9 mouse cellular contexts compared by ENCODE assay signal in genomic region chr2:65189346-65189745, GRCm38 (mm10). TPM values are rescaled to one million over a fixed set of nuclear protein-coding genes. Genes with fewer than 3 reads are reported as not detected.
A peak's percentile ranks its signal among the peaks of the same experiment; 100 is the strongest.
DNase-seq lines count a peak whose midpoint lies in the region; ATAC-seq and TF ChIP-seq lines count a peak whose summit lies in the region.
"Had no signal": no experiment of that assay in that cellular context is flagged by ENCODE, and none has a peak within 500 bp of the region (broad histone marks: within the 10 kb centered on the region; RNA-seq: fewer than 3 reads in every experiment).

No protein-coding gene starts in this region.

- WGBS in intestine, embryonic 15.5 days = 39% methylated on average over 7 of the region's 7 CpGs
- WGBS in lung, embryonic 15.5 days = 36% methylated on average over 7 of the region's 7 CpGs
- WGBS in stomach, postnatal 0 days = 52% methylated on average over 7 of the region's 7 CpGs

- H3K27ac ChIP-seq in CH12.LX (ENCODE audit: insufficient read depth, low read depth) = peak overlapping the region; percentile 1; the same call in 1 of the 2 replicates
- 0 out of 2 replicates have a peak overlapping the region, but pooled peaks have one; percentile 14 for H3K27ac ChIP-seq in intestine, embryonic 15.5 days
- peak overlapping the region; percentile 63 for H3K27ac ChIP-seq in lung, embryonic 15.5 days
- H3K27ac ChIP-seq in stomach, postnatal 0 days (replicated peaks) = peak overlapping the region; percentile 24; the same call in 1 of the 2 replicates
- H3K27ac ChIP-seq: midbrain, embryonic 12.5 days had no signal

- DNase-seq in CH12.LX (ENCODE audit: extremely low read depth) = peak; percentile 79
- DNase-seq in forelimb bud, embryonic 11.5 days (ENCODE audit: low read depth, low spot score) = peak; percentile 24
- peak; percentile 27 for DNase-seq in stomach, postnatal 0 days (ENCODE audit: low spot score)
- no peak for DNase-seq in ovary, adult 18-20 months (ENCODE audit: low spot score)
- no peak for DNase-seq in cerebellum, postnatal 10 days
- DNase-seq in frontal cortex, postnatal 25 days (ENCODE audit: low spot score in 2 of 2) = no peak

- TF ChIP-seq RAD21 in CH12.LX (IDR thresholded peaks at IDR 0.05; ENCODE audit: low read depth, low read length) = no peak

- ATAC-seq in intestine, embryonic 15.5 days = peak; percentile 54
- peak; percentile 64; the same call in 1 of the 2 replicates for ATAC-seq in lung, embryonic 15.5 days (ENCODE audit: borderline replicate concordance, extremely low read depth, low FRiP score, low TSS enrichment)
- no peak for ATAC-seq in stomach, postnatal 0 days (ENCODE audit: low FRiP score, low TSS enrichment)

- TF ChIP-seq CTCF in CH12.LX (conservative IDR thresholded peaks at IDR 0.05 in 1 of 2, IDR thresholded peaks at IDR 0.05 in 1 of 2; ENCODE audit: low read depth in 2 of 2, low read length in 2 of 2) = no peak
- no peak for TF ChIP-seq CTCF in stomach, postnatal 0 days (IDR thresholded peaks at IDR 0.05; ENCODE audit: low read depth)

- H3K79me2 ChIP-seq in CH12.LX (replicated peaks; ENCODE audit: control insufficient read depth, extremely low read depth, insufficient read depth, poor library complexity, severe bottlenecking) = no peaks in the 10 kb centered on the region

- 0 out of 2 replicates have a peak, but pooled peaks have one; percentile 26 for TF ChIP-seq POLR2A in CH12.LX (IDR thresholded peaks at IDR 0.05; ENCODE audit: low read depth, low read length)

- H3K9me3 ChIP-seq in CH12.LX (replicated peaks; ENCODE audit: low read length) = no peaks in the 10 kb centered on the region
- no peaks in the 10 kb centered on the region for H3K9me3 ChIP-seq in intestine, embryonic 15.5 days
- no peaks in the 10 kb centered on the region for H3K9me3 ChIP-seq in lung, embryonic 15.5 days
- no peaks in the 10 kb centered on the region for H3K9me3 ChIP-seq in stomach, postnatal 0 days (ENCODE audit: control insufficient read depth, low read length)
- H3K9me3 ChIP-seq: midbrain, embryonic 12.5 days had no signal

- dilution Hi-C loops in CH12.LX (cut with MboI; ENCODE audit: extremely low pct_ligation_motif_present, extremely low pct_unique_long_range_greater_than_20kb, low sequenced_read_pairs) = no loop called here

- H3K4me1 ChIP-seq in CH12.LX (ENCODE audit: control insufficient read depth in 1 of 2, insufficient read depth in 2 of 2) = peaks cover 12 to 40% of the 10 kb centered on the region in 2 experiments
- H3K4me1 ChIP-seq in intestine, embryonic 15.5 days (replicated peaks) = peaks cover 15% of the 10 kb centered on the region
- H3K4me1 ChIP-seq in lung, embryonic 15.5 days = peaks cover 21% of the 10 kb centered on the region
- H3K4me1 ChIP-seq in stomach, postnatal 0 days (replicated peaks; ENCODE audit: control insufficient read depth, insufficient read depth) = peaks cover 2% of the 10 kb centered on the region
- H3K4me1 ChIP-seq: midbrain, embryonic 12.5 days had no signal

- TF ChIP-seq EP300 in CH12.LX (IDR thresholded peaks at IDR 0.05; ENCODE audit: low read length) = peak; percentile 32; the same call in 1 of the 2 replicates
- no peak for TF ChIP-seq EP300 in stomach, postnatal 0 days (optimal IDR thresholded peaks at IDR 0.05)

- no peak overlapping the region for H3K4me3 ChIP-seq in CH12.LX (replicated peaks in 1 of 3; ENCODE audit: low read depth in 2 of 3, low read length in 2 of 3, poor library complexity in 1 of 3)
- no peak overlapping the region for H3K4me3 ChIP-seq in intestine, embryonic 15.5 days (replicated peaks)
- no peak overlapping the region for H3K4me3 ChIP-seq in lung, embryonic 15.5 days
- no peak overlapping the region for H3K4me3 ChIP-seq in stomach, postnatal 0 days (ENCODE audit: low read depth, low read length)
- H3K4me3 ChIP-seq: midbrain, embryonic 12.5 days had no signal

- in situ Hi-C loops in CH12.LX (cut with MboI; ENCODE audit: low pct_ligation_motif_present, low pct_unique_long_range_greater_than_20kb, low sequenced_read_pairs) = no loop called here

- H3K36me3 ChIP-seq in CH12.LX (replicated peaks in 1 of 2; ENCODE audit: control insufficient read depth in 1 of 2, insufficient read depth in 1 of 2, low read length in 1 of 2) = no peaks in the 10 kb centered on the region
- no peaks in the 10 kb centered on the region for H3K36me3 ChIP-seq in intestine, embryonic 15.5 days
- H3K36me3 ChIP-seq in lung, embryonic 15.5 days = no peaks in the 10 kb centered on the region
- no peaks in the 10 kb centered on the region for H3K36me3 ChIP-seq in stomach, postnatal 0 days (ENCODE audit: control insufficient read depth, insufficient read depth, low read length)
- H3K36me3 ChIP-seq: midbrain, embryonic 12.5 days had no signal

- H3K27me3 ChIP-seq in CH12.LX (replicated peaks) = no peaks in the 10 kb centered on the region
- no peaks in the 10 kb centered on the region for H3K27me3 ChIP-seq in intestine, embryonic 15.5 days (replicated peaks)
- H3K27me3 ChIP-seq in lung, embryonic 15.5 days = no peaks in the 10 kb centered on the region
- H3K27me3 ChIP-seq in stomach, postnatal 0 days (ENCODE audit: control insufficient read depth, insufficient read depth, low read length) = no peaks in the 10 kb centered on the region

- 0 out of 2 replicates have a peak overlapping the region, but pooled peaks have one; percentile 13 for H3K9ac ChIP-seq in CH12.LX (ENCODE audit: insufficient read depth, low read depth)
- no peak overlapping the region for H3K9ac ChIP-seq in intestine, embryonic 15.5 days
- H3K9ac ChIP-seq in lung, embryonic 15.5 days = no peak overlapping the region
- no peak overlapping the region for H3K9ac ChIP-seq in stomach, postnatal 0 days (ENCODE audit: low read length)
- H3K9ac ChIP-seq: midbrain, embryonic 12.5 days had no signal

- peak overlapping the region; percentile 56 for H3K4me2 ChIP-seq in CH12.LX (ENCODE audit: insufficient read depth, low read depth, poor library complexity, severe bottlenecking)
- H3K4me2 ChIP-seq in intestine, embryonic 15.5 days (replicated peaks) = no peak overlapping the region
- H3K4me2 ChIP-seq in lung, embryonic 15.5 days = no peak overlapping the region
- H3K4me2 ChIP-seq in stomach, postnatal 0 days (replicated peaks; ENCODE audit: low read depth) = no peak overlapping the region
- H3K4me2 ChIP-seq: midbrain, embryonic 12.5 days had no signal

TF ChIP-seq in CH12.LX, 34 proteins besides CTCF, POLR2A, EP300 and RAD21:
- no peak for TF ChIP-seq NRF1 (IDR thresholded peaks at IDR 0.05; ENCODE audit: low read depth, low read length)
- peak; percentile 34; the same call in 1 of the 2 replicates for TF ChIP-seq HCFC1 (IDR thresholded peaks at IDR 0.05; ENCODE audit: low read depth, low read length)
- peak; percentile 55; the same call in 1 of the 2 replicates for TF ChIP-seq ELF1 (IDR thresholded peaks at IDR 0.05; ENCODE audit: low read depth, low read length)
- TF ChIP-seq BHLHE40 (IDR thresholded peaks at IDR 0.05; ENCODE audit: low read depth, low read length) = peak; percentile 60; the same call in 1 of the 2 replicates
- TF ChIP-seq SIN3A (IDR thresholded peaks at IDR 0.05; ENCODE audit: low read length) = peak; percentile 46; the same call in 1 of the 2 replicates
- TF ChIP-seq MAZ (IDR thresholded peaks at IDR 0.05; ENCODE audit: low read depth, low read length) = no peak
- TF ChIP-seq MAFK (IDR thresholded peaks at IDR 0.05; ENCODE audit: insufficient replicate concordance, low read length) = no peak
- TF ChIP-seq JUN (IDR thresholded peaks at IDR 0.05; ENCODE audit: insufficient read depth, low read depth, low read length) = no peak
- 0 out of 2 replicates have a peak, but pooled peaks have one; percentile 11 for TF ChIP-seq NELFE (IDR thresholded peaks at IDR 0.05; ENCODE audit: low read depth, low read length)
- TF ChIP-seq KAT2A (IDR thresholded peaks at IDR 0.05; ENCODE audit: insufficient replicate concordance, low read length) = no peak
- no peak; the same call in 1 of the 2 replicates for TF ChIP-seq MEF2A (IDR thresholded peaks at IDR 0.05; ENCODE audit: borderline replicate concordance, low read depth, low read length)
- TF ChIP-seq MXI1 (IDR thresholded peaks at IDR 0.05; ENCODE audit: low read depth, low read length) = no peak
- peak; percentile 45 for TF ChIP-seq ETS1 (conservative IDR thresholded peaks at IDR 0.05; ENCODE audit: low read depth, low read length)
- no peak for TF ChIP-seq E2F4 (IDR thresholded peaks at IDR 0.05; ENCODE audit: insufficient replicate concordance, low read depth, low read length)
- no peak for TF ChIP-seq MYC (IDR thresholded peaks at IDR 0.05; ENCODE audit: low read depth, low read length)
- no peak for TF ChIP-seq ZMIZ1 (IDR thresholded peaks at IDR 0.05; ENCODE audit: low read depth, low read length)
TF ChIP-seq in CH12.LX: peak in this region for 6.

RNA-seq across cellular contexts. Expression of gene Cobll1, which starts 49.9 kb away (rescaled TPM):
- total RNA-seq in CH12.LX (2012; rRNA removed) (1.2 and 1.5 TPM in 2 replicates), CH12.LX (2014; rRNA removed) (0.42 and 0.67 TPM in 2 replicates)
- polyA plus RNA-seq in CH12.LX (2012; ENCODE audit: insufficient read length, low read depth) = 1.9 and 2.4 TPM in 2 replicates
- 19.9 and 21.9 TPM in 2 replicates for polyA plus RNA-seq in intestine, embryonic 15.5 days (2015; fragmentation: Nextera tagmentation; extraction: Ambion mirVana)
- 7.8 and 9.2 TPM in 2 replicates for polyA plus RNA-seq in lung, embryonic 15.5 days (2015; fragmentation: Nextera tagmentation; extraction: Ambion mirVana)
- polyA plus RNA-seq in stomach, postnatal 0 days (2015; fragmentation: Nextera tagmentation; extraction: Ambion mirVana) = 9.3 and 10.3 TPM in 2 replicates

Comparison
In these comparisons a context has a peak if more than half of its experiments do, and no peak if none do; other contexts are left out.
1. DNase-seq: peak in CH12.LX (single experiment), forelimb bud, embryonic 11.5 days (single experiment) and stomach, postnatal 0 days (single experiment); none in ovary, adult 18-20 months (single experiment), cerebellum, postnatal 10 days (0 of 2) and frontal cortex, postnatal 25 days (0 of 2).
2. H3K27ac ChIP-seq: peak in every context shown above with its lines; median percentile 63 in lung, embryonic 15.5 days; 24 in stomach, postnatal 0 days; 14 in intestine, embryonic 15.5 days; 1 in CH12.LX.